Mouse (Mus musculus): Measurements from ENCODE around the gene Tcp11l1.

DNA sequence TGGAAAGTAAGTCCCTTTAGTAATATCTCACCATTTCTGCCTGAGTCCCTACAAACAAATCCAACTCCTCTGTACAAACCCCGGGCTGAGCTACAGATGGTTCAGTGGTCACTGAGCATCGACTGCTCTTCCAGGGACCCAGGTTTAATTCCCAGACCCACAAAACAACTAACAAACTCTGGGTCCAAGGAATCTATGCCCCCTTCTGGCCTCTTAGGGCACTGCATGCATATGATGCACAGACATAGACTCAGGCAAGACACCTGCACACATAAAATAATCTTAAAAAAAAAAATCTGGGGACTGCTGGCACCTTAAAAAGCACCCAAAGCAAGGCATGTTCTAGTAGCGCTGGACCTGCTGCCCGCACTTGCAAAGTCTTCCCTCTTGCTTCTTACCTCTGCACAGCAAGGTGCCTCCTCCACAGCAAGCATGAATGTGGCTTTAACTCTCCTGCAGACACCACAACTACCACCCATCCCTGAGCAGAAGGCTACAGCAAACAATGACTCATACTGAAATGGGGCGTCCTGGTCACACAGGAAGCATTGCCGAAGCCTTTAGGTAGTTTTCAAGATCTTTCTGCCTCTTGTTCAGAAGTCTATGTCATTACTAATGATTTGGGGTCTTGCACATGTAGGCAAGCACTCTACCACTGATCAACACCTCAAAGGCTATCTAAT lies 42.7 kb downstream of the Tcp11l1 start:
- TF ChIP-seq CTCF (IDR thresholded peaks at IDR 0.05; ENCODE audit: low read depth) (peak; percentile 47), EP300 (IDR thresholded peaks at IDR 0.05; ENCODE audit: low read depth) (no peak)

Data from liver, embryonic 14.5 days (tissue).